ENCODE assay signal across 8 mouse cellular contexts in genomic region chr9:44066785-44067225, GRCm38 (mm10). TPM values are rescaled to one million over a fixed set of nuclear protein-coding genes. Genes with fewer than 3 reads are reported as not detected.
DNase-seq lines count a peak whose midpoint lies in the region; ATAC-seq and TF ChIP-seq lines count a peak whose summit lies in the region.

Usp2 (plus strand) TSS chr9:44067021.

- DNase-seq in 3134 (ENCODE audit: extremely low read depth, insufficient read length, low spot score): peak; percentile 92
- DNase-seq in adrenal gland, postnatal 36 days: peak; percentile 99
- DNase-seq in heart, adult 18-20 months: peak; percentile 98 to 100
- DNase-seq in kidney, adult 2 months: peak; percentile 100
- peak; percentile 94 to 95 for DNase-seq in spleen, postnatal 10 days (ENCODE audit: low spot score in 2 of 2)

- TF ChIP-seq POLR2A in kidney, adult 2 months (IDR thresholded peaks at IDR 0.05; ENCODE audit: low read depth, low read length): no peak

- H3K27me3 ChIP-seq in embryonic facial prominence, embryonic 13.5 days: no peaks in the 10 kb centered on the region
- no peaks in the 10 kb centered on the region for H3K27me3 ChIP-seq in kidney, adult 2 months (replicated peaks; ENCODE audit: control insufficient read depth, insufficient read depth, low read length)
- peaks cover 18% of the 10 kb centered on the region for H3K27me3 ChIP-seq in limb, embryonic 12.5 days
- H3K27me3 ChIP-seq in midbrain, embryonic 16.5 days (ENCODE audit: control insufficient read depth, insufficient read depth, low read depth, low read length): no peaks in the 10 kb centered on the region

- H3K9ac ChIP-seq in embryonic facial prominence, embryonic 13.5 days: peak within 1 kb of the TSS; percentile 74
- peak within 1 kb of the TSS; percentile 57 for H3K9ac ChIP-seq in limb, embryonic 12.5 days (replicated peaks)
- H3K9ac ChIP-seq in midbrain, embryonic 16.5 days (ENCODE audit: low read depth, low read length): peak within 1 kb of the TSS; percentile 65

- H3K9me3 ChIP-seq in embryonic facial prominence, embryonic 13.5 days: no peaks in the 10 kb centered on the region
- H3K9me3 ChIP-seq in limb, embryonic 12.5 days: no peaks in the 10 kb centered on the region
- H3K9me3 ChIP-seq in midbrain, embryonic 16.5 days (replicated peaks; ENCODE audit: control insufficient read depth, low read length, poor library complexity, severe bottlenecking): no peaks in the 10 kb centered on the region

- H3K36me3 ChIP-seq in embryonic facial prominence, embryonic 13.5 days: no peaks in the 10 kb centered on the region
- no peaks in the 10 kb centered on the region for H3K36me3 ChIP-seq in kidney, adult 2 months (ENCODE audit: control insufficient read depth, insufficient read depth, low read length)
- no peaks in the 10 kb centered on the region for H3K36me3 ChIP-seq in limb, embryonic 12.5 days
- no peaks in the 10 kb centered on the region for H3K36me3 ChIP-seq in midbrain, embryonic 16.5 days (ENCODE audit: control insufficient read depth, insufficient read depth, low read length)

- H3K4me1 ChIP-seq in embryonic facial prominence, embryonic 13.5 days: peaks cover 31% of the 10 kb centered on the region
- H3K4me1 ChIP-seq in kidney, adult 2 months (ENCODE audit: control insufficient read depth, insufficient read depth, low read length): no peaks in the 10 kb centered on the region
- peaks cover 23% of the 10 kb centered on the region for H3K4me1 ChIP-seq in limb, embryonic 12.5 days (replicated peaks)
- H3K4me1 ChIP-seq in midbrain, embryonic 16.5 days (ENCODE audit: control insufficient read depth, insufficient read depth, low read length): peaks cover 5% of the 10 kb centered on the region

- H3K4me2 ChIP-seq in embryonic facial prominence, embryonic 13.5 days: peak within 1 kb of the TSS; percentile 93
- peak within 1 kb of the TSS; percentile 90 for H3K4me2 ChIP-seq in limb, embryonic 12.5 days
- H3K4me2 ChIP-seq in midbrain, embryonic 16.5 days (ENCODE audit: low read length): peak within 1 kb of the TSS; percentile 87

- WGBS in embryonic facial prominence, embryonic 13.5 days: 1% methylated on average over 38 of the region's 38 CpGs
- WGBS in kidney, adult 2 months: under 1% methylated on average over 38 of the region's 38 CpGs
- WGBS in limb, embryonic 12.5 days: under 1% methylated on average over 38 of the region's 38 CpGs
- under 1% methylated on average over 38 of the region's 38 CpGs for WGBS in midbrain, embryonic 16.5 days

- peak; percentile 75 for TF ChIP-seq CTCF in kidney, adult 2 months (conservative IDR thresholded peaks at IDR 0.05; ENCODE audit: insufficient read depth, insufficient read length, low read depth, low read length)

- peak within 1 kb of the TSS; percentile 55 for H3K4me3 ChIP-seq in embryonic facial prominence, embryonic 13.5 days
- peak within 1 kb of the TSS; percentile 68 for H3K4me3 ChIP-seq in kidney, adult 2 months (ENCODE audit: insufficient read depth, low read depth, low read length)
- H3K4me3 ChIP-seq in limb, embryonic 12.5 days (replicated peaks): peak within 1 kb of the TSS; percentile 49
- peak within 1 kb of the TSS; percentile 56 for H3K4me3 ChIP-seq in midbrain, embryonic 16.5 days (ENCODE audit: low read depth, low read length)

- H3K27ac ChIP-seq in embryonic facial prominence, embryonic 13.5 days: peak within 1 kb of the TSS; percentile 28; the same call in 1 of the 2 replicates
- 0 out of 2 replicates have a peak within 1 kb of the TSS, but pooled peaks have one; percentile 30 for H3K27ac ChIP-seq in kidney, adult 2 months (ENCODE audit: insufficient read depth, low read depth, low read length)
- no peak within 1 kb of the TSS for H3K27ac ChIP-seq in limb, embryonic 12.5 days
- H3K27ac ChIP-seq in midbrain, embryonic 16.5 days (ENCODE audit: low read length): no peak within 1 kb of the TSS

- ATAC-seq in embryonic facial prominence, embryonic 13.5 days (ENCODE audit: insufficient number of reproducible peaks, insufficient read depth, low FRiP score, low TSS enrichment, low read depth): peak; percentile 92
- ATAC-seq in limb, embryonic 12.5 days (ENCODE audit: insufficient number of reproducible peaks, insufficient read depth, low FRiP score, low TSS enrichment, low read depth): peak; percentile 96
- ATAC-seq in midbrain, embryonic 16.5 days: peak; percentile 98

RNA-seq across cellular contexts. Expression of gene Usp2, which starts in this region (rescaled TPM):
- total RNA-seq in adrenal gland, postnatal 36 days (2021): 10 to 100 TPM; 47.3 to 75.2 TPM
- polyA plus RNA-seq in embryonic facial prominence, embryonic 13.5 days (2015; fragmentation: Nextera tagmentation; extraction: Ambion mirVana): 14.6 and 15.2 TPM in 2 replicates
- 10 to 100 TPM; 89.8 to 95.9 TPM for total RNA-seq in heart, adult 18-20 months (2021)
- polyA plus RNA-seq in kidney, adult 2 months (2012; rRNA removed): 55.5 and 66.8 TPM in 2 replicates
- polyA plus RNA-seq in limb, embryonic 12.5 days (2016; fragmentation: Nextera tagmentation; extraction: Ambion mirVana): 8.5 and 11.0 TPM in 2 replicates
- polyA plus RNA-seq in midbrain, embryonic 16.5 days (2015; fragmentation: Nextera tagmentation; extraction: Ambion mirVana): 6.7 and 9.7 TPM in 2 replicates

Comparison
In these comparisons a context has a peak if more than half of its experiments do, and no peak if none do; other contexts are left out.
1. H3K27ac ChIP-seq: peak in embryonic facial prominence, embryonic 13.5 days (single experiment) and kidney, adult 2 months (single experiment); none in limb, embryonic 12.5 days (single experiment) and midbrain, embryonic 16.5 days (single experiment).
2. Peak in every context shown above with its lines, with median percentiles within 50 percentile points of each other: DNase-seq, ATAC-seq, H3K4me2 ChIP-seq, H3K4me3 ChIP-seq and H3K9ac ChIP-seq.